Mouse (Mus musculus): ENCODE measurements around the gene Rdh9.
"Not testable (repeated sequence)": the region's sequence is repeated elsewhere in the genome, so short reads cannot be mapped to it uniquely, and the experiment has no call there.

DNA sequence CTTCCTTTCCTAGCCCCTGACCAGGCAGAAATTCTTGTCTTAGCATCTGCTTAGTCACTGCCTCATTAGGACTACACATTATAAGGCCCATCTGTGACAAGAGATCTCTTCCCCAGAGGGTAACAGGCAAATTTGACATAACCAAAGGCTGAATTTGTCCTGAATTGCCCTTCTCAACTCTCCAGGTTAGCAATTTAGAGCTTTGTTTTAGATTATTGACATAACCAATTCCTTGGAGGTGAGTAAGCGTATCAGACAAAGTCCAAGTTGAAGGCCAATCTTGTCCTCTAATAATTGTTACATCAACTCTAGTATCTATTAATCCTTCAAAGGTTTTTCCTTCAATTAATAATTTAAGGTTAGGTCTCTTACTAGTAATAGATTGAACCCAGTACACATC lies 58.0 kb downstream of the Rdh9 start:
- not testable (repeated sequence) for TF ChIP-seq UBTF (IDR thresholded peaks at IDR 0.05; ENCODE audit: borderline replicate concordance, insufficient read depth, low read depth, low read length); SMC3 (IDR thresholded peaks at IDR 0.05; ENCODE audit: low read depth, low read length); TCF12 (IDR thresholded peaks at IDR 0.05; ENCODE audit: low read depth, low read length); NELFE (IDR thresholded peaks at IDR 0.05; ENCODE audit: low read depth, low read length); RAD21 (IDR thresholded peaks at IDR 0.05; ENCODE audit: low read depth, low read length); HCFC1 (IDR thresholded peaks at IDR 0.05; ENCODE audit: low read depth, low read length); CTCF (IDR thresholded peaks at IDR 0.05 in 2 of 3, conservative IDR thresholded peaks at IDR 0.05 in 1 of 3; ENCODE audit: control insufficient read depth in 1 of 3, insufficient read depth in 1 of 3, low read depth in 2 of 3, low read length in 3 of 3, poor library complexity in 1 of 3, severe bottlenecking in 1 of 3)

Measured in MEL (cell line).